Mouse (Mus musculus): Measurements from ENCODE around the gene Eml6. TPM values are rescaled to one million over a fixed set of nuclear protein-coding genes. Genes with fewer than 3 reads are reported as not detected.

Eml6 gene
- polyA plus RNA-seq, 1 experiment from 2014 or later = 0.99 TPM

GRCm38 (mm10) chr11:29779409-29780026 is 246.3 kb downstream of the Eml6 start:
- H3K27me3 ChIP-seq = no peaks in the 10 kb centered on the region
- WGBS = 52% methylated on average over 2 of the region's 2 CpGs
- no peaks in the 10 kb centered on the region for H3K9me3 ChIP-seq (replicated peaks)
- no peak overlapping the region for H3K4me3 ChIP-seq (replicated peaks)
- no peak for ATAC-seq (replicated peaks; ENCODE audit: low FRiP score)
- no peaks in the 10 kb centered on the region for H3K4me1 ChIP-seq
- H3K9ac ChIP-seq = no peak overlapping the region
- H3K27ac ChIP-seq = no peak overlapping the region
- no peak overlapping the region for H3K4me2 ChIP-seq
- no peaks in the 10 kb centered on the region for H3K36me3 ChIP-seq

GRCm38 (mm10) chr11:29778936-29779335 is 246.9 kb downstream of the Eml6 start:
- no peaks in the 10 kb centered on the region for H3K4me1 ChIP-seq
- no peak overlapping the region for H3K4me2 ChIP-seq
- no peaks in the 10 kb centered on the region for H3K27me3 ChIP-seq
- ATAC-seq (replicated peaks; ENCODE audit: low FRiP score) = no peak
- H3K9me3 ChIP-seq (replicated peaks) = no peaks in the 10 kb centered on the region
- WGBS = 74% methylated on average over 3 of the region's 3 CpGs
- H3K27ac ChIP-seq = no peak overlapping the region
- no peaks in the 10 kb centered on the region for H3K36me3 ChIP-seq
- H3K9ac ChIP-seq = no peak overlapping the region
- H3K4me3 ChIP-seq (replicated peaks) = no peak overlapping the region

GRCm38 (mm10) chr11:29777964-29778363 is 247.9 kb downstream of the Eml6 start:
- no peaks in the 10 kb centered on the region for H3K27me3 ChIP-seq

GRCm38 (mm10) chr11:29774760-29775159 is 251.1 kb downstream of the Eml6 start:
- 61% methylated on average over 2 of the region's 2 CpGs for WGBS
- no peak for ATAC-seq (replicated peaks; ENCODE audit: low FRiP score)
- Histone ChIP-seq H3K27me3 (no peaks in the 10 kb centered on the region), H3K9ac (no peak overlapping the region), H3K4me2 (no peak overlapping the region), H3K4me1 (no peaks in the 10 kb centered on the region), H3K27ac (no peak overlapping the region), H3K4me3 (replicated peaks) (no peak overlapping the region), H3K36me3 (no peaks in the 10 kb centered on the region), H3K9me3 (replicated peaks) (no peaks in the 10 kb centered on the region)

More at GRCm38 (mm10) chr11:29777964-29778363, 247.9 kb downstream of the Eml6 start:
- H3K4me3 ChIP-seq (replicated peaks) = no peak overlapping the region
- no peak for ATAC-seq (replicated peaks; ENCODE audit: low FRiP score)
- H3K36me3 ChIP-seq = no peaks in the 10 kb centered on the region
- no peak overlapping the region for H3K27ac ChIP-seq
- no peaks in the 10 kb centered on the region for H3K4me1 ChIP-seq
- no peak overlapping the region for H3K9ac ChIP-seq
- no peaks in the 10 kb centered on the region for H3K9me3 ChIP-seq (replicated peaks)
- H3K4me2 ChIP-seq = no peak overlapping the region

- Histone ChIP-seq H3K4me1 (no peaks in the 10 kb centered on the region), H3K4me3 (replicated peaks) (no peak overlapping the region), H3K9me3 (replicated peaks) (no peaks in the 10 kb centered on the region), H3K4me2 (no peak overlapping the region), H3K9ac (no peak overlapping the region), H3K27me3 (no peaks in the 10 kb centered on the region), H3K36me3 (no peaks in the 10 kb centered on the region), H3K27ac (no peak overlapping the region)
- WGBS = 63% methylated on average over 2 of the region's 2 CpGs
- no peak for ATAC-seq (replicated peaks; ENCODE audit: low FRiP score)
Observed at GRCm38 (mm10) chr11:29774296-29774695, 251.5 kb downstream of the Eml6 start.

GRCm38 (mm10) chr11:29772279-29772678 is 253.6 kb downstream of the Eml6 start:
- no peak overlapping the region for H3K27ac ChIP-seq
- H3K36me3 ChIP-seq = no peaks in the 10 kb centered on the region
- H3K4me3 ChIP-seq (replicated peaks) = no peak overlapping the region
- WGBS = 78% methylated on average over 1 of the region's 1 CpGs
- no peaks in the 10 kb centered on the region for H3K4me1 ChIP-seq
- no peaks in the 10 kb centered on the region for H3K9me3 ChIP-seq (replicated peaks)
- H3K9ac ChIP-seq = no peak overlapping the region
- no peaks in the 10 kb centered on the region for H3K27me3 ChIP-seq
- no peak overlapping the region for H3K4me2 ChIP-seq
- ATAC-seq (replicated peaks; ENCODE audit: low FRiP score) = no peak

- no peak overlapping the region for H3K4me2 ChIP-seq
- ATAC-seq (replicated peaks; ENCODE audit: low FRiP score) = no peak
- 70% methylated on average over 3 of the region's 3 CpGs for WGBS
Observed at GRCm38 (mm10) chr11:29770666-29771400, 255.0 kb downstream of the Eml6 start.

GRCm38 (mm10) chr11:29768523-29768922 is 257.3 kb downstream of the Eml6 start:
- Histone ChIP-seq H3K9ac (no peak overlapping the region), H3K36me3 (no peaks in the 10 kb centered on the region), H3K4me3 (replicated peaks) (no peak overlapping the region), H3K9me3 (replicated peaks) (no peaks in the 10 kb centered on the region), H3K4me1 (no peaks in the 10 kb centered on the region), H3K27ac (no peak overlapping the region), H3K27me3 (no peaks in the 10 kb centered on the region), H3K4me2 (no peak overlapping the region)
- no peak for ATAC-seq (replicated peaks; ENCODE audit: low FRiP score)

More at GRCm38 (mm10) chr11:29770666-29771400, 255.0 kb downstream of the Eml6 start:
- Histone ChIP-seq H3K9me3 (replicated peaks) (no peaks in the 10 kb centered on the region), H3K27me3 (no peaks in the 10 kb centered on the region), H3K4me1 (no peaks in the 10 kb centered on the region), H3K9ac (no peak overlapping the region), H3K4me3 (replicated peaks) (no peak overlapping the region), H3K27ac (no peak overlapping the region), H3K36me3 (no peaks in the 10 kb centered on the region)

GRCm38 (mm10) chr11:29766313-29766982 is 259.4 kb downstream of the Eml6 start:
- H3K4me2 ChIP-seq = no peak overlapping the region
- no peaks in the 10 kb centered on the region for H3K27me3 ChIP-seq
- no peak for ATAC-seq (replicated peaks; ENCODE audit: low FRiP score)
- no peaks in the 10 kb centered on the region for H3K9me3 ChIP-seq (replicated peaks)
- no peak overlapping the region for H3K9ac ChIP-seq
- H3K36me3 ChIP-seq = no peaks in the 10 kb centered on the region
- no peaks in the 10 kb centered on the region for H3K4me1 ChIP-seq
- no peak overlapping the region for H3K4me3 ChIP-seq (replicated peaks)
- 83% methylated on average over 11 of the region's 11 CpGs for WGBS
- H3K27ac ChIP-seq = no peak overlapping the region

- Histone ChIP-seq H3K36me3 (no peaks in the 10 kb centered on the region), H3K27me3 (no peaks in the 10 kb centered on the region), H3K9ac (no peak overlapping the region), H3K9me3 (replicated peaks) (no peaks in the 10 kb centered on the region), H3K27ac (no peak overlapping the region), H3K4me3 (replicated peaks) (no peak overlapping the region), H3K4me2 (no peak overlapping the region), H3K4me1 (no peaks in the 10 kb centered on the region)
- 59% methylated on average over 4 of the region's 4 CpGs for WGBS
- no peak for ATAC-seq (replicated peaks; ENCODE audit: low FRiP score)
Observed at GRCm38 (mm10) chr11:29765063-29765462, 260.8 kb downstream of the Eml6 start.

- 84% methylated on average over 1 of the region's 1 CpGs for WGBS
- Histone ChIP-seq H3K4me3 (replicated peaks) (no peak overlapping the region), H3K9me3 (replicated peaks) (no peaks in the 10 kb centered on the region), H3K27ac (no peak overlapping the region), H3K4me2 (no peak overlapping the region), H3K4me1 (no peaks in the 10 kb centered on the region), H3K27me3 (no peaks in the 10 kb centered on the region), H3K9ac (no peak overlapping the region), H3K36me3 (no peaks in the 10 kb centered on the region)
- no peak for ATAC-seq (replicated peaks; ENCODE audit: low FRiP score)
Observed at GRCm38 (mm10) chr11:29762768-29763167, 263.1 kb downstream of the Eml6 start.

- Histone ChIP-seq H3K9me3 (replicated peaks) (no peaks in the 10 kb centered on the region), H3K4me1 (no peaks in the 10 kb centered on the region), H3K36me3 (no peaks in the 10 kb centered on the region), H3K4me2 (no peak overlapping the region), H3K4me3 (replicated peaks) (no peak overlapping the region), H3K9ac (no peak overlapping the region), H3K27me3 (no peaks in the 10 kb centered on the region), H3K27ac (no peak overlapping the region)
- WGBS = 89% methylated on average over 9 of the region's 9 CpGs
- ATAC-seq (replicated peaks; ENCODE audit: low FRiP score) = no peak
Observed at GRCm38 (mm10) chr11:29761387-29761786, 264.4 kb downstream of the Eml6 start.

Measured in kidney, embryonic 15.5 days (tissue).